Mouse (Mus musculus) erythroblast, embryonic 14.5 days (primary cell): ENCODE measurements around the gene Cyp17a1. TPM values are rescaled to one million over a fixed set of nuclear protein-coding genes. Genes with fewer than 3 reads are reported as not detected.

Experiments used
- H3K27me3 ChIP-seq: 2 replicates; pipeline ENCODE4 v1.6.1; 2012; ENCODE audit warnings: inconsistent platforms; ENCODE audit not compliant: control insufficient read depth
- H3K36me3 ChIP-seq: 2 replicates; pipeline ENCODE4 v1.6.1; 2012; ENCODE audit warnings: mild to moderate bottlenecking, inconsistent platforms; ENCODE audit not compliant: control insufficient read depth
- H3K4me1 ChIP-seq: 2 replicates; pipeline ENCODE4 v1.6.1; 2012; ENCODE audit warnings: inconsistent platforms; ENCODE audit not compliant: control insufficient read depth
- H3K4me3 ChIP-seq: replicated peaks from 2 replicates; pipeline ENCODE3; 2012; ENCODE audit warnings: moderate library complexity, mild to moderate bottlenecking, inconsistent platforms
- H3K9me3 ChIP-seq: 2 replicates; pipeline ENCODE4 v1.6.1; 2012; ENCODE audit warnings: low read length, inconsistent platforms, mixed read lengths; ENCODE audit not compliant: control insufficient read depth
- GATA1 ChIP-seq: IDR thresholded peaks from 2 replicates; pipeline ENCODE4 v1.6.1; 2012; ENCODE audit warnings: low read length, inconsistent platforms, mixed read lengths
- TAL1 ChIP-seq: IDR thresholded peaks from 3 replicates; pipeline ENCODE4 v1.6.1; 2012; ENCODE audit warnings: low read length, inconsistent platforms, mixed read lengths
- polyA plus RNA-seq: library from polyadenylated mRNA; stranded (reverse); fragments of >175 nt; gene quantifications from 2 replicates; pipeline ENCODE4 v1.2.3, GENCODE M21; 2012

Gene Cyp17a1
- polyA plus RNA-seq, 1 experiment = not detected

DNA sequence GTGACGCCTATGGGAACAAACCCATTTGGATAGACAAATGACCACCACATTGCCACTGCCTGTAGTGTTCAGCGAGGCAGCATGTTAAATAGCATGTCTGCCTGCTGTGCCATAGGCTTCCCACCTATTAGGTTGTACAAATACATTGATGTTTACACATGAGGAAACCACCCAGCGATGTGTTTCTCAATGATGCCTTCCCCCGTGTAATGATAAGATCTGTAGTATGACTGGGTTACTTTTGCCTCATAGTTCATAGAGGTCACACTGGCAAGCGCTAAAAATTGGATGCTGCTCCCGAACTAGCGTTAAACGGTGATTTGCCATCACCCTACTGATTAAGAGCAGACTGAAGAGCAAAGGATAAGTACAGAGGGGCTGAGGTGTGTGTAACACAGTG is 10.8 kb downstream of the Cyp17a1 start:
- TF ChIP-seq TAL1 (no peak), GATA1 (no peak)
- no peaks in the 10 kb centered on the region for H3K4me1 ChIP-seq
- no peak overlapping the region for H3K4me3 ChIP-seq
- H3K9me3 ChIP-seq = no peaks in the 10 kb centered on the region
- peaks cover 1% of the 10 kb centered on the region for H3K36me3 ChIP-seq
- no peaks in the 10 kb centered on the region; the same call in 1 of the 2 replicates for H3K27me3 ChIP-seq

DNA sequence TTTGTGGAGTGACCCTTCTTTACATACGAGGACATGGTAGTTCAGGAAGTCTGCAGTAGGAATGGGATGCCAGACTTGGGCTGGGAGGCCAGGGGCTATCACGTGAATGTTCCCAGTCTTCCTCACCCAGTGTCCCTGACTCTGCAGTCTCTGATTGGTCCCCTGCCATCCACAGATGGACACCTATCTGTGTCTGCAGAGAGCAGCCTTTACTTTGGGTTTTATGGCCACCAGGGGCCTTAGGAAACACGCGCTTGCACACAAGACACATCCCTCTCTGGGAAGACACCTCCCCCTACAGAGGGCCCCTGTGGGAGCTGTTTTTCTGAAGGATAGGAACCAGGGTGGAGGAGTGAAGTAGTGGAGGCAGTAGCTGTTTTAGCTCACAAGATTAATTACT is 11.5 kb downstream of the Cyp17a1 start:
- Histone ChIP-seq H3K4me1 (no peaks in the 10 kb centered on the region), H3K9me3 (no peaks in the 10 kb centered on the region), H3K27me3 (no peaks in the 10 kb centered on the region; the same call in 1 of the 2 replicates), H3K4me3 (no peak overlapping the region), H3K36me3 (peaks cover 8% of the 10 kb centered on the region)
- TF ChIP-seq GATA1 (no peak), TAL1 (no peak)

GRCm38 (mm10) chr19:46658851-46659250 is 14.1 kb downstream of the Cyp17a1 start:
- no peak for TF ChIP-seq TAL1
- no peak for TF ChIP-seq GATA1
- H3K4me1 ChIP-seq = no peaks in the 10 kb centered on the region
- H3K9me3 ChIP-seq = no peaks in the 10 kb centered on the region
- H3K27me3 ChIP-seq = no peaks in the 10 kb centered on the region
- no peak overlapping the region for H3K4me3 ChIP-seq
- H3K36me3 ChIP-seq = peaks cover 35% of the 10 kb centered on the region

- H3K27me3 ChIP-seq = no peaks in the 10 kb centered on the region
- H3K36me3 ChIP-seq = peaks cover 40% of the 10 kb centered on the region
- H3K4me1 ChIP-seq = no peaks in the 10 kb centered on the region; the same call in 1 of the 2 replicates
- H3K4me3 ChIP-seq = no peak overlapping the region
- no peaks in the 10 kb centered on the region for H3K9me3 ChIP-seq
- TF ChIP-seq GATA1 = no peak
- TF ChIP-seq TAL1 = no peak
Observed at GRCm38 (mm10) chr19:46658348-46658747, 14.6 kb downstream of the Cyp17a1 start.

- TF ChIP-seq TAL1 (no peak), GATA1 (no peak)
Observed at GRCm38 (mm10) chr19:46657339-46658020, 15.5 kb downstream of the Cyp17a1 start.

DNA sequence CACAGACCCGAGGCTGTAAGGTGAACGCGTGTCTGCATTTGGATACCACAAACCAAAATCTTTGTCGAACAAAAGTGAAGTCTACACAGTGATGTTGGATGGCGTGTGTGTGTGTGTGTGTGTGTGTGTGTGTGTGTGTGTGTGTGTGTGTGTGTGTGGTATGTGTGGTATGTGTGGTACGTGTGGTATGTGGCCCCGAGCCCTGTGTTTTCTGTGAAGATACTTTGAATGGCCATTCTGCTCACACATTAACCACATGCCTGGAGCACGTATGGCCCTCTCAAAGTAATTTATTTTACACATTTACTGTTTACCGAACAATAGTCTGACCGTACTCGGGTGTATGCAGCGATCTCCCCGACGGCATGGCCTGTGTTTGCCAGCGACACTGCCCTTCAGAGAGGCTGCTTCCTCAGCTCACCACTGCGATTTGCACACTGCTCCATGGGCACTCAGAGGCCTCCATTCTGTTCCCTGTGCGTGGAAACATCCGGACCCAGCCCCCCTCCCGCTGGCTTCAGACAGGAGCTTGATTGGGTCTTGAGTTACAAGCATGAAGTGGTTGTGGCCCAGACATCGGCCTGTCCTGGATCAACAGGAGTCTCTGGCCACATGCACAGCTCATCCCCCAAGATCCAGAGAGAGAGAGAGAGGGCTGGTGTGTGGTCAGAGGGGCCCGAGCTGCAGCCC is 16.7 kb downstream of the Cyp17a1 start:
- no peak overlapping the region for H3K4me3 ChIP-seq
- peaks cover 57% of the 10 kb centered on the region for H3K36me3 ChIP-seq
- no peaks in the 10 kb centered on the region for H3K9me3 ChIP-seq
- no peaks in the 10 kb centered on the region for H3K27me3 ChIP-seq
- H3K4me1 ChIP-seq = no peaks in the 10 kb centered on the region; the same call in 1 of the 2 replicates
- TF ChIP-seq GATA1 (no peak), TAL1 (no peak)

More at GRCm38 (mm10) chr19:46657339-46658020, 15.5 kb downstream of the Cyp17a1 start:
- Histone ChIP-seq H3K4me3 (no peak overlapping the region), H3K36me3 (peaks cover 48% of the 10 kb centered on the region), H3K4me1 (no peaks in the 10 kb centered on the region; the same call in 1 of the 2 replicates), H3K9me3 (no peaks in the 10 kb centered on the region), H3K27me3 (no peaks in the 10 kb centered on the region)

GRCm38 (mm10) chr19:46655626-46656025 is 17.3 kb downstream of the Cyp17a1 start:
- TF ChIP-seq TAL1 = no peak
- TF ChIP-seq GATA1 = no peak
- Histone ChIP-seq H3K9me3 (no peaks in the 10 kb centered on the region), H3K36me3 (peaks cover 57% of the 10 kb centered on the region), H3K4me1 (no peaks in the 10 kb centered on the region; the same call in 1 of the 2 replicates), H3K4me3 (no peak overlapping the region), H3K27me3 (no peaks in the 10 kb centered on the region)

- Histone ChIP-seq H3K4me3 (no peak overlapping the region), H3K27me3 (no peaks in the 10 kb centered on the region), H3K9me3 (no peaks in the 10 kb centered on the region), H3K36me3 (peaks cover 64% of the 10 kb centered on the region), H3K4me1 (no peaks in the 10 kb centered on the region; the same call in 1 of the 2 replicates)
- TF ChIP-seq TAL1 (no peak), GATA1 (no peak)
Observed at GRCm38 (mm10) chr19:46653616-46654235, 19.2 kb downstream of the Cyp17a1 start.

DNA sequence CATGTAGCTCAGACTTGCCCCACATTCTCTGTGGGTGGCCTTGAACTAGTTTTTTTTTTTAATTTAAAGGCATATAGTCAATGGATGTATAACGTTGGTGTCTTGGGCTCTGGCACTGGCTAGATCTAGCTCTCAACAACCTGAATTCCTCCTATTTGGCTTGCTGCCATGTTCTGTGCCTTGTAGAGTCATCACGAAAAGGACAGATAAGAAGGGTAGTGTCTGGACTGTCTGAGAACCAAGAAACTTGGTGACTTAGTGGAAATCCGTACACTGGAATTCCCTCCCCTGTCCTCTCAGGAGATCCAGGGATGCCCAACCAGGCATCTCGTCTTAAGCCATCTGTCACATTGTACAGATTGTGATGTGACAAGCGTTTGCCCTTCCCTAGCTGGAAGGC is 19.8 kb downstream of the Cyp17a1 start:
- TF ChIP-seq GATA1 (no peak), TAL1 (no peak)
- H3K27me3 ChIP-seq = no peaks in the 10 kb centered on the region
- no peak overlapping the region for H3K4me3 ChIP-seq
- H3K36me3 ChIP-seq = peaks cover 68% of the 10 kb centered on the region
- no peaks in the 10 kb centered on the region; the same call in 1 of the 2 replicates for H3K4me1 ChIP-seq
- H3K9me3 ChIP-seq = no peaks in the 10 kb centered on the region
